Mouse (Mus musculus) lung, postnatal 0 days (tissue): ENCODE results near the gene Lrrc59.

Experiments used
- CTCF ChIP-seq: IDR thresholded peaks from 2 replicates; pipeline ENCODE4 v1.5.1; 2016; ENCODE audit warnings: antibody characterized with exemption, mild to moderate bottlenecking
- EP300 ChIP-seq: IDR thresholded peaks from 2 replicates; pipeline ENCODE4 v1.6.1; 2016; ENCODE audit warnings: antibody characterized with exemption, mild to moderate bottlenecking, control low read depth

GRCm38 (mm10) chr11:94631969-94632368 is 2.4 kb downstream of the Lrrc59 start:
- TF ChIP-seq CTCF (no peak), EP300 (no peak)
